Mouse (Mus musculus): ENCODE data around the gene Col6a4. TPM values are rescaled to one million over a fixed set of nuclear protein-coding genes. Genes with fewer than 3 reads are reported as not detected.

Col6a4 gene
- total RNA-seq (2023): not detected

GRCm38 (mm10) chr9:106096683-106097082 is at the start of gene Col6a4:
TSS of gene Col6a4 (minus strand) at chr9:106096783.

DNA sequence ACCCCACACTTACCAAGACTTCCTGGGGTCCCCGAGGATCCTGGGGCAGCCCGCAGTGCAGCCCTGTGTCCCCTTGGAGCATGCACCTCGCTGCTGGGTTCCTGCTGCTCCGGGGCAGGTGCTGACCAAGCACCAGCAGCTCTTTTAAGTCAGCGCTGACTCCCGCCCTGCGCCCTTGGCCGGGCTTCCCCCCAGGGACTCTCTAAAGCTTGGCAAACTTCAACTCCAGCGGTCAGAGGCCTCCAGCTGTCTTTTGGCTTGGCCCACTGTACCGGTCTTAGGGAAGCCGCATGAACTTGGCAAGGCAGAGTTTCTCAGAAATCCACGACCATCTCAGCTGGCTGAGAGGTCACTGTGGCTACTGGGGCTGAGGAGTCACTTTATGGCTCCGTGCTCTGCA is 136.1 kb downstream of the Col6a4 start, which contains the start of gene Col6a5:
Gene Col6a5 (minus strand): TSS at position 111 of the 400 bp plus-strand sequence.

Other genes starting within 250 kb of the Col6a4 start
- 1 to 10 TPM; 2.0 to 3.8 TPM for gene Col6a5, start 136.1 kb downstream of the Col6a4 start, total RNA-seq (2023)
- gene Glyctk, start 61.4 kb upstream of the Col6a4 start, total RNA-seq (2023): under 1 TPM; 0.49 to 0.66 TPM
- gene Wdr82, start 74.1 kb upstream of the Col6a4 start, total RNA-seq (2023): 10 to 100 TPM; 66.3 to 72.7 TPM
- 10 to 100 TPM; 41.3 to 48.1 TPM for gene Ppm1m, start 103.0 kb upstream of the Col6a4 start, total RNA-seq (2023)
- 100 to 1,000 TPM in 1 of 2 experiments, 10 to 100 TPM in 1; 98.6 to 113 TPM for gene Twf2, start 106.3 kb upstream of the Col6a4 start, total RNA-seq (2023)
- 10 to 100 TPM; 86.4 to 96.0 TPM for gene Tlr9, start 125.8 kb upstream of the Col6a4 start, total RNA-seq (2023)
- gene Alas1, start 151.9 kb upstream of the Col6a4 start, total RNA-seq (2023): 10 to 100 TPM; 67.2 to 76.3 TPM
- 1 to 10 TPM; 2.6 to 2.8 TPM for gene Poc1a, start 184.3 kb upstream of the Col6a4 start, total RNA-seq (2023)